Mouse (Mus musculus) testis, adult 2 months (tissue): Measurements from ENCODE around the gene Cux2. TPM values are rescaled to one million over a fixed set of nuclear protein-coding genes. Genes with fewer than 3 reads are reported as not detected.

Source experiments
- H3K27ac ChIP-seq: fragments of 200-500 bp; 2 replicates; pipeline ENCODE4 v1.5.1; 2012; ENCODE audit warnings: low read depth, low read length; ENCODE audit not compliant: control insufficient read depth, insufficient read depth
- H3K27me3 ChIP-seq: fragments of 200-500 bp; 2 replicates; pipeline ENCODE4 v1.6.1; 2012; ENCODE audit warnings: mild to moderate bottlenecking, low read length, moderate library complexity; ENCODE audit not compliant: control insufficient read depth, insufficient read depth
- H3K36me3 ChIP-seq: fragments of 200-500 bp; 2 replicates; pipeline ENCODE4 v1.6.1; 2012; ENCODE audit warnings: mild to moderate bottlenecking, low read length; ENCODE audit not compliant: control insufficient read depth, insufficient read depth
- H3K4me1 ChIP-seq: fragments of 200-500 bp; 2 replicates; pipeline ENCODE4 v1.6.1; 2012; ENCODE audit warnings: low read length; ENCODE audit not compliant: control insufficient read depth, insufficient read depth
- H3K4me3 ChIP-seq: fragments of 200-500 bp; 2 replicates; pipeline ENCODE4 v1.5.1; 2012; ENCODE audit warnings: low read depth, mild to moderate bottlenecking, low read length, moderate library complexity, mixed read lengths; ENCODE audit not compliant: control insufficient read depth
- CTCF ChIP-seq: fragments of 200-500 bp; IDR thresholded peaks from 2 replicates; pipeline ENCODE4 v1.5.1; 2012; ENCODE audit warnings: low read depth, mild to moderate bottlenecking, inconsistent platforms, low read length, moderate library complexity; ENCODE audit not compliant: control insufficient read depth, insufficient read depth, insufficient replicate concordance
- POLR2A ChIP-seq: fragments of 200-500 bp; IDR thresholded peaks from 2 replicates; pipeline ENCODE4 v1.6.1; 2012; ENCODE audit warnings: low read depth, mild to moderate bottlenecking, inconsistent platforms, low read length, moderate library complexity; ENCODE audit not compliant: control insufficient read depth
- polyA plus RNA-seq: library from polyadenylated mRNA; depleted of rRNA; stranded (reverse); fragments of >200 nt; gene quantifications from 2 replicates; pipeline ENCODE4 v1.2.3, GENCODE M21; 2012

Cux2 gene
- polyA plus RNA-seq, 1 experiment: 7.5 TPM

GRCm38 (mm10) chr5:121878703-121879102 is 171.2 kb downstream of the Cux2 start:
- H3K36me3 ChIP-seq: no peaks in the 10 kb centered on the region
- H3K27ac ChIP-seq: no peak overlapping the region
- TF ChIP-seq POLR2A (no peak), CTCF (no peak)
- no peaks in the 10 kb centered on the region for H3K4me1 ChIP-seq
- H3K27me3 ChIP-seq: no peaks in the 10 kb centered on the region
- no peak overlapping the region for H3K4me3 ChIP-seq

DNA sequence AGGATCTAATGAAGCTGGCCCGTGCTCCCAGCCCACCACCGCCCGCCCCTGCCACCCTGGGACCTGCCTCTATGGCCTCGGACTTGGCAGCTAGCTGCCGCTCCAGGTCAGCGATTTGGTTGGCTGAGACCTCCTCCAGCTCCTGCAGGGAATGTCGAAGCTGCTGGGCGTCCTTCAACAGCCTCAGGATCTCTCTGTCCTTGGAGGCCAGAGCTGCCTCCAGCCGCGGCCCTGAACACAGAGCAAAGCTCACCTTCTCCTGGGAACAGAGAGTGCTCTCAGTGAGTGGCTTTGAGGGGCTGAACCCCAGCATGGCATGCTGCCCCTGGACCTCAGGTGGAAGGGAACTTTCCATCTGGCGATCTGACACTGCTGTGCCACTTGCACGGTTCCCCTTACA is 173.0 kb downstream of the Cux2 start:
- H3K36me3 ChIP-seq: no peaks in the 10 kb centered on the region
- TF ChIP-seq POLR2A: no peak
- no peak for TF ChIP-seq CTCF
- no peak overlapping the region for H3K27ac ChIP-seq
- no peaks in the 10 kb centered on the region for H3K4me1 ChIP-seq
- no peak overlapping the region for H3K4me3 ChIP-seq
- no peaks in the 10 kb centered on the region for H3K27me3 ChIP-seq

- Histone ChIP-seq H3K4me3 (no peak overlapping the region), H3K36me3 (no peaks in the 10 kb centered on the region), H3K4me1 (no peaks in the 10 kb centered on the region), H3K27me3 (no peaks in the 10 kb centered on the region), H3K27ac (no peak overlapping the region)
- TF ChIP-seq POLR2A (no peak), CTCF (no peak)
Measured at GRCm38 (mm10) chr5:121875041-121875440, 174.9 kb downstream of the Cux2 start.

- no peaks in the 10 kb centered on the region for H3K4me1 ChIP-seq
- TF ChIP-seq CTCF (peak; percentile 95), POLR2A (no peak)
- H3K27ac ChIP-seq: no peak overlapping the region
- H3K4me3 ChIP-seq: no peak overlapping the region
- H3K36me3 ChIP-seq: no peaks in the 10 kb centered on the region
- no peaks in the 10 kb centered on the region for H3K27me3 ChIP-seq
Measured at GRCm38 (mm10) chr5:121872158-121872557, 177.7 kb downstream of the Cux2 start.

- H3K27me3 ChIP-seq: no peaks in the 10 kb centered on the region
- H3K36me3 ChIP-seq: no peaks in the 10 kb centered on the region
- no peak overlapping the region for H3K4me3 ChIP-seq
- no peaks in the 10 kb centered on the region for H3K4me1 ChIP-seq
- H3K27ac ChIP-seq: no peak overlapping the region
- TF ChIP-seq POLR2A (no peak), CTCF (no peak)
Measured at GRCm38 (mm10) chr5:121871515-121872030, 178.3 kb downstream of the Cux2 start.

- TF ChIP-seq CTCF (no peak), POLR2A (no peak)
- Histone ChIP-seq H3K27me3 (no peaks in the 10 kb centered on the region), H3K36me3 (no peaks in the 10 kb centered on the region), H3K4me3 (no peak overlapping the region), H3K4me1 (no peaks in the 10 kb centered on the region), H3K27ac (no peak overlapping the region)
Measured at GRCm38 (mm10) chr5:121870832-121871231, 179.1 kb downstream of the Cux2 start.

DNA sequence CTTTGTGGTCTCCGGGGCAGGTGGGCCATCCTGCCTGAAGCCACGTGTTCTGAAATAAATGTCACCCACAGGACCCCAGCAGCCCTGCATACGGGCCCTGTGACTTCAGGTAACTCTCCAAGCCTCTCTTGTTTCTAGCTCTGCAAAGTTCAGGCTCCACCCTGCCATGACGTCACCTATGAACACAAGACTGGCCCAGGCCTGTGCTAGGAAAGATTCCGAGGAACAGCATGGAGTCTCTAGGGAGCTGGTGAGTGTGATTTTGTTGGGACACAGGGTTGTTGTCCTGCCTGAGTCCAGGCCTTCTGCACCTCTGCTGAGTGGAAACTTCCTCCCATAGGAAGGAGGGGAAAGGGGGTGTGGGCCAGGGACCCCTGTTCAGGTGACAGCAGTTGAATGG is 181.9 kb downstream of the Cux2 start:
- TF ChIP-seq CTCF: no peak
- no peak for TF ChIP-seq POLR2A
- H3K36me3 ChIP-seq: no peaks in the 10 kb centered on the region
- H3K27me3 ChIP-seq: no peaks in the 10 kb centered on the region
- H3K4me3 ChIP-seq: no peak overlapping the region
- no peak overlapping the region for H3K27ac ChIP-seq
- peaks cover 2% of the 10 kb centered on the region for H3K4me1 ChIP-seq

- TF ChIP-seq CTCF: no peak
- TF ChIP-seq POLR2A: no peak
- Histone ChIP-seq H3K4me1 (peaks cover 4% of the 10 kb centered on the region), H3K36me3 (no peaks in the 10 kb centered on the region), H3K27ac (no peak overlapping the region), H3K27me3 (no peaks in the 10 kb centered on the region), H3K4me3 (no peak overlapping the region)
Measured at GRCm38 (mm10) chr5:121864330-121864729, 185.6 kb downstream of the Cux2 start.
